Mouse (Mus musculus) ES-Bruce4 (cell line): ENCODE measurements at regions not wholly inside any gene's neighbourhood (a gene's known extent, or its start where the extent isn't known, plus 50 kb on each side); places are given as distances from the start of the nearest gene placed in this dataset.

Experiments
- H3K27ac ChIP-seq: 2 replicates; pipeline ENCODE4 v1.5.1; 2012; ENCODE audit warnings: low read length, inconsistent platforms; ENCODE audit not compliant: insufficient read depth
- H3K27me3 ChIP-seq: 2 replicates; pipeline ENCODE4 v1.6.1; 2012; ENCODE audit warnings: mild to moderate bottlenecking, low read length, inconsistent platforms; ENCODE audit not compliant: control insufficient read depth, poor library complexity, insufficient read depth, severe bottlenecking
- H3K36me3 ChIP-seq: 2 replicates; pipeline ENCODE4 v1.6.1; 2012; ENCODE audit warnings: inconsistent platforms, mild to moderate bottlenecking, low read length, moderate library complexity; ENCODE audit not compliant: control insufficient read depth, poor library complexity, insufficient read depth, severe bottlenecking
- H3K4me1 ChIP-seq: one replicate; pipeline ENCODE4 v1.8.1; 2011; ENCODE audit warnings: low read length; ENCODE audit not compliant: control insufficient read depth, insufficient read depth
- H3K4me3 ChIP-seq: 2 replicates; pipeline ENCODE4 v1.5.1; 2011; ENCODE audit warnings: low read depth, mild to moderate bottlenecking, low read length
- H3K9ac ChIP-seq: 2 replicates; pipeline ENCODE4 v1.6.1; 2012; ENCODE audit warnings: low read depth, mild to moderate bottlenecking, inconsistent platforms; ENCODE audit not compliant: poor library complexity, severe bottlenecking
- H3K9me3 ChIP-seq: replicated peaks from 2 replicates; pipeline ENCODE4 v1.6.1; 2012; ENCODE audit warnings: mild to moderate bottlenecking, low read length, inconsistent platforms; ENCODE audit not compliant: control insufficient read depth, poor library complexity, insufficient read depth, severe bottlenecking
- CTCF ChIP-seq: IDR thresholded peaks from one replicate; pipeline ENCODE4 v1.8.1; 2011; ENCODE audit warnings: low read depth, low read length
- EP300 ChIP-seq: IDR thresholded peaks from 2 replicates; pipeline ENCODE4 v1.6.1; 2011; ENCODE audit warnings: low read depth, low read length; ENCODE audit not compliant: insufficient read depth
- POLR2A ChIP-seq: IDR thresholded peaks from one replicate; pipeline ENCODE4 v1.8.1; 2011; ENCODE audit warnings: low read length; ENCODE audit not compliant: insufficient read depth

DNA sequence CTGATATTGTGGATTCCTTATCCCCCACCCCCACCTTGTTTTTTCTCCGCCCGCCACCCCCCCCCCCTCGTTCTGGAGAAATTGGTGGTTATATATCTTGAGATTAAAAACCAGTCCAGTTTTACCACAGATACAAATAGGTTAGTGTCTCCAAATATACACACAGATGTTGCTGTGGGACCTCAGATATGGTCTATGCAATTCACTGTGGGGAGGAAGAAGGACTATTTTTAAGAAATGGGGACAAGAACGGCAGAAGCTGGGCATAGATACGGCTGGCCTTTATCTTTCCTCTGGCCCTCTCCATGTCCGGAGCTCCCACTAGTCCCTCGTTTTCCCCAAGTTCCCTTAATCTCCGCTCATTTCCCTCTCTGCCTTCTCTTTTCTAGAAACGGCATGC, 89.0 kb upstream of the Rap1b start:
- no peaks in the 10 kb centered on the region for H3K27me3 ChIP-seq

DNA sequence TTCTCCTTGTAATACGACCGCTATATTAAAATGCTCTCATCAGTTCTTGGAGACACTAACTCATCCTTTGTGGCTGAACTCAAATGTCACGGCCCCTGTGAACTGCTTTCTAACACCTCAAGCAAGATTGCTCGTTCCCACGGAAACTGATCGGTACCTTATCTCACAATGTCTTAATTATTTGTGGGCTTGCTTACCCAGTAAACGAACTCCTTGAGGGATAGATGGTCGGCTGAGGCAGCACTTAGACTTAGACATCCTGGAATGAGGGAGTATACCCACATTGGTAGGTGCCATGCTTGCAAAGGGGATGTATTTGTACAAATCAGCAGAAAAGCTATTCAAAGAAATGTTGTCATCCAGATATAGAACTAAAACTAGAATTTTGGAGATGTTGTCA, 92.9 kb upstream of the Rap1b start:
- Histone ChIP-seq H3K9ac (no peak overlapping the region), H3K27ac (no peak overlapping the region), H3K4me3 (no peak overlapping the region), H3K27me3 (no peaks in the 10 kb centered on the region), H3K4me1 (no peaks in the 10 kb centered on the region), H3K9me3 (no peaks in the 10 kb centered on the region), H3K36me3 (no peaks in the 10 kb centered on the region)
- no peak for TF ChIP-seq CTCF
- TF ChIP-seq EP300: no peak
- no peak for TF ChIP-seq POLR2A

More for the DNA sequence above, 89.0 kb upstream of the Rap1b start:
- no peak overlapping the region for H3K4me3 ChIP-seq
- H3K9me3 ChIP-seq: no peaks in the 10 kb centered on the region
- H3K4me1 ChIP-seq: no peaks in the 10 kb centered on the region
- H3K9ac ChIP-seq: no peak overlapping the region
- no peaks in the 10 kb centered on the region for H3K36me3 ChIP-seq
- no peak for TF ChIP-seq CTCF
- TF ChIP-seq POLR2A: no peak
- TF ChIP-seq EP300: no peak
- no peak overlapping the region for H3K27ac ChIP-seq

DNA sequence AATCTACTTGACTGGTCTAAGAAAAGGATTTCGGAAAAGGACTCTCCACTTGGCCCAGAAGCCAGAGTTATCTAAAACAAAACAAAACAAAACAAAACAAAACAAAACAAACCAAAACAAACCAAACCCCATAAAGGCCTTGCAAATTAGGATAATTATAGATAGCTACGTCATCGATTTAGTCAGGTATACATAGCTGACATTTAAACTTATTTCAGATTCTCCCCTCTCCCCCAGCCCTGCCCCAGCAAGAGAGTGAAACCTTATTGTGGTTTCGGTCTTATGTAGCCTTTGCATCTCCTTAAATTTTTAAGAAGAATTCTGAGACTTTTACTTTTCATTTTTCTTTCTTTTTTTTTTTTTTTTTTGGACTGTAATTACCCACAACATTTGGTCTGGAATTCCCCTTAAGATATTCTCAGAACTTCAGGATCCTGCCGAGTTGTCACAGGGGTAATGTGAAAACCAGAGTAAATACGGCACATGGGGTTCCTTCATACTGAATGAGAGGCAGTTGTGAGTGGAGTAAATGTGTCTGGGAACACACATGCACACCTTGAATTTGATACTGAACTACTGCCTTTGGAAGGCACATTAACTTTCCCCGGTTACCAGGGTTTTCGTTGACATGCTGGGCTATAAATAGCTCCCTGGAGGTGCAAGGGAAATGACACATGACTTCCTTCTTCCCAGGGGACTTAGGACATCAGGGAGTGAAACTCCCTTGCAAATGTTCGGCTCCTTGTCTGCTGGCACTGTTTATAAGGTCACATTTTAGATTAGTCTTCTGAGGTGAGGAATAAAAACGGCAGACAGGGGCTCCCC, 94.8 kb upstream of the Rap1b start:
- no peak for TF ChIP-seq EP300
- TF ChIP-seq CTCF: no peak
- TF ChIP-seq POLR2A: no peak
- H3K36me3 ChIP-seq: no peaks in the 10 kb centered on the region
- H3K4me1 ChIP-seq: no peaks in the 10 kb centered on the region
- H3K9me3 ChIP-seq: no peaks in the 10 kb centered on the region
- no peak overlapping the region for H3K4me3 ChIP-seq
- no peaks in the 10 kb centered on the region for H3K27me3 ChIP-seq
- no peak overlapping the region for H3K27ac ChIP-seq
- H3K9ac ChIP-seq: no peak overlapping the region

DNA sequence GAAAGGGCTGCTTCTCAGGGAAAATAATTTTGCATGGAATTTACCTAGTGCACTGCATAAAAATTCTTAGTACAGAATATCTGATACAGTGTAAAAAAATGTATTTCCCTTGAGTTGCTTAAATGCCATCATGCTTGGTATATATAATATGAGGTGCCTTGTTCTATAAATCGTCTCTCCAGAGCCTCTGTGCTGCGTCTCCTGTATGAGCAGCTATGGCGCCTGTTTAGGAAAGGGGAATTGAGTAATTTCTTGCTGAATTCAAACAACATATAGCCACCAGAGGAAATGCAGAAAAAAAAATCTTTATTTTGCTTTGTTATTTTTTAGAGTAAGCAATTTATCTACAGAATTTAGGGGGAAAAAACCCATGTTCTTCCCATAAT, 95.4 kb upstream of the Rap1b start:
- Histone ChIP-seq H3K27me3 (no peaks in the 10 kb centered on the region), H3K9me3 (no peaks in the 10 kb centered on the region), H3K4me1 (no peaks in the 10 kb centered on the region), H3K27ac (no peak overlapping the region), H3K36me3 (no peaks in the 10 kb centered on the region), H3K4me3 (no peak overlapping the region), H3K9ac (no peak overlapping the region)
- TF ChIP-seq POLR2A: no peak
- no peak for TF ChIP-seq CTCF

DNA sequence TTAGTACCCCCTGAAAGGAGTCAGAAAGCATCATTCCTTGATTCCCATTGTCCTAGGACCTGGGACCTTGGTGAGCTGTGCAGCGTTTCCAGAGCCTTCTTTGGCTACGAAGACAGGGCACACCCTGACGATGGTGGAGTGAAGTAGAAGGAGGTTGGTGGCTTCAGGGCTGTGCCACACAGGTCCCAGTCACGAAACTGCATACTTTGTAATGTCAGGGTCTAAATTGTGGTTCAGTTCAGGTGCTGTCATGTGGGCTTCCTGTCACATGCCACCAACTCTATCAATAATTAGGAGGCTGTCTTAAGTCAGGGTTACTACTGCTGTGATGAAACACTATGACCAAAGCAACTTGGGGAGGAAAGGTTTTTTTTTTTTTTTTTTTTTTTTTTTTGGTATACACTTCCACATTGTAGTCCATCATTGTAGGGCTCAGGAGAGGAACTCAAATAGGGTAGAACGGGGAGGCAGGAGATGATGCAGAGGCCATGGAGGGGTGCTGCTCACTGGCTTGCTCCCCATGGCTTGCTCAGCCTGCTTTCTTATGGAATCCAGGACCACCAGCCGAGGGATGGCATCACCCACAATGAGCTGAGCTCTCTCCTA, 98.0 kb upstream of the Rap1b start:
- TF ChIP-seq EP300 (no peak), CTCF (no peak), POLR2A (no peak)
- no peak overlapping the region for H3K27ac ChIP-seq
- H3K27me3 ChIP-seq: no peaks in the 10 kb centered on the region
- no peaks in the 10 kb centered on the region for H3K36me3 ChIP-seq
- no peak overlapping the region for H3K9ac ChIP-seq
- no peaks in the 10 kb centered on the region for H3K4me1 ChIP-seq
- no peaks in the 10 kb centered on the region for H3K9me3 ChIP-seq
- H3K4me3 ChIP-seq: no peak overlapping the region

DNA sequence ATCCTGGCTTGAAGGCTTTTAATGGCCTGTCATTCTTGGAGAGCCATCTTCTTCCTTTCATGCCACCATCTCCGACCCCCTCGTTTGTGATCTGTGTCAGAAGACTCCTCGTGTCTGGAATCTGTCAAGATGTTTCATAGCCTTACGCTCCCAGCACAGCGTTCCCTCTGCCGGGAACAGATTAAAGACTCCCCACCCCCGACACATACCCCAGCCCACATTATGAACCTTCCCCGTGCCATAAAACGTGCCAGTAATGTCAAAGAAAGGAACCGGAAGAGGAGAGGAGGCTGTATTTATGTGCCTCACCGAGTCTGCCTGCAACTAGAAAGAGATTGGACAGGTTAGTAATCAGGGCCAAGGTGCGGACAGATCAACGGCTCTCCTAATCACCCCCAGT, 101.4 kb upstream of the Rap1b start:
- Histone ChIP-seq H3K27ac (no peak overlapping the region), H3K4me3 (no peak overlapping the region), H3K9me3 (no peaks in the 10 kb centered on the region)

More for the DNA sequence above, 101.4 kb upstream of the Rap1b start:
- peaks cover 2% of the 10 kb centered on the region for H3K4me1 ChIP-seq
- H3K9ac ChIP-seq: no peak overlapping the region
- no peaks in the 10 kb centered on the region for H3K36me3 ChIP-seq
- no peaks in the 10 kb centered on the region for H3K27me3 ChIP-seq
- TF ChIP-seq POLR2A (no peak), EP300 (no peak), CTCF (no peak)
